Mouse (Mus musculus): ENCODE measurements around the gene Gm14819.
"Not testable (repeated sequence)": the region's sequence is repeated elsewhere in the genome, so short reads cannot be mapped to it uniquely, and the experiment has no call there.

Gm14819 gene

GRCm38 (mm10) chrX:35403883-35404282 is at the start of gene Gm14819:
Gene Gm14819 (plus strand): TSS chrX:35404183.
- not testable (repeated sequence) for DNase-seq (ENCODE audit: low spot score in 2 of 2)
